Mouse (Mus musculus) bone marrow macrophage, adult 2 months (primary cell): Measurements from ENCODE around the gene Npas4. TPM values are rescaled to one million over a fixed set of nuclear protein-coding genes. Genes with fewer than 3 reads are reported as not detected.

ENCODE experiments used
- H3K27ac ChIP-seq: 2 replicates; pipeline ENCODE4 v1.5.1; 2012; ENCODE audit warnings: low read depth, low read length; ENCODE audit not compliant: insufficient read depth
- H3K4me1 ChIP-seq: 2 replicates; pipeline ENCODE4 v1.6.1; 2012; ENCODE audit warnings: low read length; ENCODE audit not compliant: control insufficient read depth, insufficient read depth
- H3K4me3 ChIP-seq: 2 replicates; pipeline ENCODE4 v1.5.1; 2012; ENCODE audit warnings: mild to moderate bottlenecking, low read length, moderate library complexity; ENCODE audit not compliant: insufficient read depth
- CTCF ChIP-seq: IDR thresholded peaks from 2 replicates; pipeline ENCODE4 v1.5.1; 2012; ENCODE audit warnings: low read depth, mild to moderate bottlenecking, low read length, moderate library complexity
- POLR2A ChIP-seq: IDR thresholded peaks from 2 replicates; pipeline ENCODE4 v1.6.1; 2012; ENCODE audit warnings: mild to moderate bottlenecking, low read depth, low read length, borderline replicate concordance
- polyA plus RNA-seq: library from polyadenylated mRNA; stranded (reverse); fragments of >200 nt; gene quantifications from 2 replicates; pipeline ENCODE4 v1.2.4, GENCODE M21; 2012; ENCODE audit not compliant: missing spikeins, insufficient read depth, insufficient read length

Npas4 gene
- polyA plus RNA-seq, 1 experiment = 1.6 TPM

GRCm38 (mm10) chr19:4942551-4943252 lies 47.4 kb downstream of the Npas4 start, which contains the start of gene Peli3:
Peli3 (minus strand) TSS chr19:4943127.
- H3K27ac ChIP-seq = no peak within 1 kb of the TSS
- H3K4me3 ChIP-seq = peak within 1 kb of the TSS; percentile 58
- peaks cover 4% of the 10 kb centered on the region for H3K4me1 ChIP-seq
- no peak for TF ChIP-seq CTCF
- TF ChIP-seq POLR2A = no peak

GRCm38 (mm10) chr19:4937444-4938310 lies 52.4 kb downstream of the Npas4 start:
- Histone ChIP-seq H3K27ac (no peak overlapping the region), H3K4me1 (no peaks in the 10 kb centered on the region), H3K4me3 (no peak overlapping the region)
- no peak for TF ChIP-seq POLR2A

- Histone ChIP-seq H3K4me3 (no peak overlapping the region), H3K4me1 (no peaks in the 10 kb centered on the region), H3K27ac (no peak overlapping the region)
- TF ChIP-seq POLR2A (no peak), CTCF (no peak)
Observed at GRCm38 (mm10) chr19:4936896-4937295, 53.2 kb downstream of the Npas4 start.

Other genes starting within 250 kb of the Npas4 start
- gene Rbm4b, start 233.8 kb downstream of the Npas4 start, polyA plus RNA-seq = 6.2 and 7.7 TPM in 2 replicates
- 18.5 and 18.6 TPM in 2 replicates for gene Rbm4, start 196.4 kb downstream of the Npas4 start, polyA plus RNA-seq
- 9.0 and 22.6 TPM in 2 replicates for gene Gm21992, start 178.7 kb downstream of the Npas4 start, polyA plus RNA-seq
- 21.0 and 22.9 TPM in 2 replicates for gene Rbm14, start 178.7 kb downstream of the Npas4 start, polyA plus RNA-seq
- 42.5 and 42.8 TPM in 2 replicates for gene Ccs, start 151.0 kb downstream of the Npas4 start, polyA plus RNA-seq
- not detected in 2 replicates for gene Ccdc87, start 150.9 kb downstream of the Npas4 start, polyA plus RNA-seq
- gene Ctsf, start 135.2 kb downstream of the Npas4 start, polyA plus RNA-seq = 23.6 and 29.5 TPM in 2 replicates
- 0.56 TPM in 1 of 2 replicates, not detected in the other for gene Actn3, start 112.4 kb downstream of the Npas4 start, polyA plus RNA-seq
- gene Zdhhc24, start 111.6 kb downstream of the Npas4 start, polyA plus RNA-seq = 12.0 and 14.2 TPM in 2 replicates
- 2.0 and 3.0 TPM in 2 replicates for gene Bbs1, start 83.7 kb downstream of the Npas4 start, polyA plus RNA-seq
- gene Dpp3, start 62.0 kb downstream of the Npas4 start, polyA plus RNA-seq = 39.7 and 62.7 TPM in 2 replicates
- 4.6 and 5.4 TPM in 2 replicates for gene Peli3, start 47.2 kb downstream of the Npas4 start, polyA plus RNA-seq
- 45.6 and 53.2 TPM in 2 replicates for gene Mrpl11, start 28.2 kb downstream of the Npas4 start, polyA plus RNA-seq
- 0.91 and 1.2 TPM in 2 replicates for gene Slc29a2, start 33.5 kb upstream of the Npas4 start, polyA plus RNA-seq
- gene B4gat1, start 48.5 kb upstream of the Npas4 start, polyA plus RNA-seq = 23.3 and 30.4 TPM in 2 replicates
- gene AC124502.3, start 48.6 kb upstream of the Npas4 start, polyA plus RNA-seq = 1.6 and 2.2 TPM in 2 replicates
- gene Brms1, start 51.0 kb upstream of the Npas4 start, polyA plus RNA-seq = 58.2 and 63.1 TPM in 2 replicates
- 1.0 and 1.7 TPM in 2 replicates for gene Rin1, start 60.2 kb upstream of the Npas4 start, polyA plus RNA-seq
- gene Cd248, start 77.8 kb upstream of the Npas4 start, polyA plus RNA-seq = 0.31 and 0.35 TPM in 2 replicates
- not detected in 2 replicates for gene Tmem151a, start 95.2 kb upstream of the Npas4 start, polyA plus RNA-seq
- 33.2 and 34.1 TPM in 2 replicates for gene Yif1a, start 98.2 kb upstream of the Npas4 start, polyA plus RNA-seq
- not detected in 2 replicates for gene Cnih2, start 108.2 kb upstream of the Npas4 start, polyA plus RNA-seq
- 120 and 142 TPM in 2 replicates for gene Rab1b, start 116.8 kb upstream of the Npas4 start, polyA plus RNA-seq
- gene Klc2, start 128.2 kb upstream of the Npas4 start, polyA plus RNA-seq = 13.8 and 14.8 TPM in 2 replicates